Mouse (Mus musculus) CH12F3 (cell line): ENCODE results near the gene Acsm4.
"Not testable (repeated sequence)": the region's sequence is repeated elsewhere in the genome, so short reads cannot be mapped to it uniquely, and the experiment has no call there.

Experiments
- in situ Hi-C: fragments of 300-500 bp; cut with MboI; formaldehyde crosslinking; loops from 2 replicates; pipeline ENCODE4 v1.14.3; 2020; ENCODE audit warnings: low sequenced_read_pairs

The Acsm4 gene

GRCm38 (mm10) chr7:119689726-119690125 is at the start of gene Acsm4:
Acsm4 (plus strand) TSS chr7:119690026.
- in situ Hi-C loops: no loop called here

- in situ Hi-C loops: no loop called here
Measured at GRCm38 (mm10) chr7:119642307-119642706, 47.5 kb upstream of the Acsm4 start.

GRCm38 (mm10) chr7:119667893-119668292 is 21.9 kb upstream of the Acsm4 start:
- in situ Hi-C loops: no loop called here

GRCm38 (mm10) chr7:119670395-119670794 is 19.4 kb upstream of the Acsm4 start:
- in situ Hi-C loops: no loop called here

- in situ Hi-C loops: no loop called here
Measured at GRCm38 (mm10) chr7:119670925-119671324, 18.9 kb upstream of the Acsm4 start.

- in situ Hi-C loops: no loop called here
Measured at GRCm38 (mm10) chr7:119673465-119673864, 16.4 kb upstream of the Acsm4 start.

GRCm38 (mm10) chr7:119680107-119680506 is 9.7 kb upstream of the Acsm4 start:
- in situ Hi-C loops: no loop called here

- in situ Hi-C loops: no loop called here
Measured at GRCm38 (mm10) chr7:119682699-119683098, 7.1 kb upstream of the Acsm4 start.

GRCm38 (mm10) chr7:119692302-119692701 is 2.5 kb downstream of the Acsm4 start:
- in situ Hi-C loops: no loop called here

- in situ Hi-C loops: no loop called here
Measured at GRCm38 (mm10) chr7:119694926-119695325, 5.1 kb downstream of the Acsm4 start.

GRCm38 (mm10) chr7:119714111-119714510 is 24.3 kb downstream of the Acsm4 start:
- in situ Hi-C loops: no loop called here

- in situ Hi-C loops: no loop called here
Measured at GRCm38 (mm10) chr7:119720253-119720946, 30.6 kb downstream of the Acsm4 start, which contains the start of gene Thumpd1. Thumpd1 (minus strand) TSS chr7:119720798.

GRCm38 (mm10) chr7:119720947-119721310 is 31.1 kb downstream of the Acsm4 start:
- in situ Hi-C loops: no loop called here

- in situ Hi-C loops: no loop called here
Measured at GRCm38 (mm10) chr7:119727621-119728020, 37.8 kb downstream of the Acsm4 start.

- in situ Hi-C loops: not testable (repeated sequence)
Measured at GRCm38 (mm10) chr7:119731262-119731661, 41.4 kb downstream of the Acsm4 start.

GRCm38 (mm10) chr7:119738877-119739276 is 49.1 kb downstream of the Acsm4 start:
- in situ Hi-C loops: no loop called here

- in situ Hi-C loops: not testable (repeated sequence)
Measured at GRCm38 (mm10) chr7:119739798-119740468, 50.1 kb downstream of the Acsm4 start.

GRCm38 (mm10) chr7:119744321-119744720 is 54.5 kb downstream of the Acsm4 start:
- in situ Hi-C loops: no loop called here

- in situ Hi-C loops: no loop called here
Measured at GRCm38 (mm10) chr7:119745869-119746268, 56.0 kb downstream of the Acsm4 start.

GRCm38 (mm10) chr7:119748761-119749160 is 58.9 kb downstream of the Acsm4 start:
- in situ Hi-C loops: no loop called here

GRCm38 (mm10) chr7:119749942-119750341 is 60.1 kb downstream of the Acsm4 start:
- in situ Hi-C loops: no loop called here

GRCm38 (mm10) chr7:119753696-119754095 is 63.9 kb downstream of the Acsm4 start:
- in situ Hi-C loops: no loop called here
